Mouse (Mus musculus) kidney, postnatal 0 days (tissue): ENCODE results near the gene Snx14. TPM values are rescaled to one million over a fixed set of nuclear protein-coding genes. Genes with fewer than 3 reads are reported as not detected.
"Not testable (repeated sequence)": the region's sequence is repeated elsewhere in the genome, so short reads cannot be mapped to it uniquely, and the experiment has no call there.

Experiments used
- ATAC-seq: fragments of 200-750 bp; cut with Nextera tagmentation; replicated peaks from 2 replicates; pipeline ENCODE4 v1.8.0; 2017; ENCODE audit warnings: low read depth, moderate number of reproducible peaks, moderate TSS enrichment, moderate library complexity; ENCODE audit not compliant: low FRiP score
- DNase-seq: peaks from one replicate; pipeline ENCODE4 v3.0.0-alpha.2; 2016; ENCODE audit warnings: low spot score
- H3K27ac ChIP-seq: fragments of 300-500 bp; sonication (generic); 2 replicates; pipeline ENCODE4 v1.5.1; 2014; ENCODE audit warnings: mild to moderate bottlenecking
- H3K27me3 ChIP-seq: fragments of 300-500 bp; sonication (generic); 2 replicates; pipeline ENCODE4 v1.6.1; 2014; ENCODE audit warnings: low read length, mixed read lengths; ENCODE audit not compliant: insufficient read depth
- H3K36me3 ChIP-seq: fragments of 300-500 bp; sonication (generic); 2 replicates; pipeline ENCODE4 v1.6.1; 2014; ENCODE audit warnings: low read length, mixed read lengths; ENCODE audit not compliant: insufficient read depth
- H3K4me1 ChIP-seq: fragments of 300-500 bp; sonication (generic); replicated peaks from 2 replicates; pipeline ENCODE4 v1.6.1; 2014; ENCODE audit warnings: antibody characterized with exemption, low read length, mixed read lengths; ENCODE audit not compliant: insufficient read depth
- H3K4me2 ChIP-seq: fragments of 300-500 bp; sonication (generic); 2 replicates; pipeline ENCODE4 v1.6.1; 2014; ENCODE audit warnings: mild to moderate bottlenecking, low read length, moderate library complexity, mixed read lengths
- H3K4me3 ChIP-seq: fragments of 300-500 bp; sonication (generic); replicated peaks from 2 replicates; pipeline ENCODE4 v1.5.1; 2014; ENCODE audit warnings: low read depth, low read length
- H3K9ac ChIP-seq: fragments of 300-500 bp; sonication (generic); 2 replicates; pipeline ENCODE4 v1.6.1; 2014; ENCODE audit warnings: low read depth, low read length
- H3K9me3 ChIP-seq: fragments of 300-500 bp; sonication (generic); replicated peaks from 2 replicates; pipeline ENCODE4 v1.6.1; 2016; ENCODE audit warnings: low read length, inconsistent platforms, mixed read lengths
- CTCF ChIP-seq: IDR thresholded peaks from 2 replicates; pipeline ENCODE4 v1.5.1; 2016; ENCODE audit warnings: antibody characterized with exemption, low read depth, mild to moderate bottlenecking, moderate library complexity
- WGBS: fragments of 180-500 bp; shearing (Covaris S2); extraction: QIAGEN DNeasy Blood & Tissue Kit; methylation state at CpG from one replicate; pipeline ENCODE4 v1.1.7; 2014; 5-methylcytosine and 5-hydroxymethylcytosine counted together
- polyA plus RNA-seq: library from polyadenylated mRNA; unstranded; fragments of >200 nt; fragmentation: Nextera tagmentation; extraction: Ambion mirVana; gene quantifications from 2 replicates; pipeline ENCODE4 v1.2.1, GENCODE M21; 2015

The Snx14 gene
- 20.9 and 24.7 TPM in 2 replicates for polyA plus RNA-seq

DNA sequence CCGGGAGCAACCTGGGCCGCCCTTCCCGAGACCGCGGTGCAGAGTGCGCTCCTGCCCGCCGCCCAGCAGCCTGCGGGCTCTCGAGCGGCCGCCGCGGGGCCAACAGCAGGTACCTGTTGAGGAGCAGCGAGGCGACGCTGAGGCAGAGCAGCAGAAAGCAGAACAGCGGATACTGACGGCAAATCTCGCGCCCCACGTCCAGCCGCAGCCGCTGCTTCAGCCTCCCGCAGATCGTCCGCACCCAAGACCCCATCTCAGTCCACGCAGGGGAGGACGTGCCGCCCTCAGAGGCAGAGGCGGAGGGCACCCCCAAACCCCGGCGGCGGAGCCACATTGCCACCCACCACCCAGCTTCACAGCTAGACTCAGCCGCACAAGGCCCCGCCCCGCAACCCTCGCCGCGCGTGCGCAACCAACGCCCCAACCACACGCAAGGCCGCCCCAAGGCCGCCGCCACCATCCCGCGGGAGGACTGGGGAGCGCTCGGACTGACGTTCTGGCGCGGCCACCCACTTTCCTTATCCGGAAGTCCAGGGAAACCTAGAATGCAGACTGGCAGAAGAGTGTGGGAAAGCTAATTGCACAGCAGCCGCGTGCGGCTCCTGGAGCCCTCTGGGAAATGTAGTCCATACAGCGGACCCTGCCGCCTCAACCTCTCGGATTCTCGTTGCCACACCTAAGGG lies at the start of gene Snx14:
TSS of gene Snx14 (minus strand) at position 404 of the 683 bp plus-strand sequence.
- Histone ChIP-seq H3K9ac (peak within 1 kb of the TSS; percentile 60), H3K4me3 (peak within 1 kb of the TSS; percentile 63), H3K27ac (peak within 1 kb of the TSS; percentile 90), H3K4me2 (peak within 1 kb of the TSS; percentile 69), H3K9me3 (no peaks in the 10 kb centered on the region), H3K27me3 (no peaks in the 10 kb centered on the region), H3K4me1 (no peaks in the 10 kb centered on the region), H3K36me3 (no peaks in the 10 kb centered on the region)
- DNase-seq (peak; percentile 98), ATAC-seq (peak; percentile 97)
- TF ChIP-seq CTCF: no peak
- WGBS: under 1% methylated on average over 61 of the region's 62 CpGs

DNA sequence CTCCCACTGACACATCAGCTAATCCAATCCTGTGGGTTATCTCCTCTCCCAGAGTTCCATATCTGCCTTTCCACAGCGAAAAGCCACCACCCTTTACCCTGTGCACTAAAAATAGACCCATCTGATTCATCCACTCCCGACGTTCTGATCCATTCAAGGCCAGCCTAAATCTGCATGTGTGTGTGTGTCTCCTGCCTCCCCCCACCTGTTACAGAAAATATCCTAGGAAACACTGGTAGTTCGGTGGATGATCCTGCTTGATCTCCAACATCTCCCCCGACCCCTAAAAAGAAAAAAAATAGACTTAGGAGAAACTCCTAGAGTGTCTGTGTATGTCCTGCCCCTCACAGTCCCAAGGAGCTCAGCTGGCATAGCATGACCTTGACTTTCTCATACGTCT lies 45.8 kb upstream of the Snx14 start:
- Histone ChIP-seq H3K27me3 (no peaks in the 10 kb centered on the region), H3K27ac (no peak overlapping the region), H3K4me1 (peaks cover 8% of the 10 kb centered on the region; the same call in 1 of the 2 replicates), H3K36me3 (no peaks in the 10 kb centered on the region), H3K4me3 (no peak overlapping the region), H3K9ac (no peak overlapping the region), H3K4me2 (no peak overlapping the region), H3K9me3 (no peaks in the 10 kb centered on the region)
- no peak for TF ChIP-seq CTCF
- ATAC-seq: no peak
- no peak for DNase-seq
- WGBS: 53% methylated on average over 6 of the region's 6 CpGs

DNA sequence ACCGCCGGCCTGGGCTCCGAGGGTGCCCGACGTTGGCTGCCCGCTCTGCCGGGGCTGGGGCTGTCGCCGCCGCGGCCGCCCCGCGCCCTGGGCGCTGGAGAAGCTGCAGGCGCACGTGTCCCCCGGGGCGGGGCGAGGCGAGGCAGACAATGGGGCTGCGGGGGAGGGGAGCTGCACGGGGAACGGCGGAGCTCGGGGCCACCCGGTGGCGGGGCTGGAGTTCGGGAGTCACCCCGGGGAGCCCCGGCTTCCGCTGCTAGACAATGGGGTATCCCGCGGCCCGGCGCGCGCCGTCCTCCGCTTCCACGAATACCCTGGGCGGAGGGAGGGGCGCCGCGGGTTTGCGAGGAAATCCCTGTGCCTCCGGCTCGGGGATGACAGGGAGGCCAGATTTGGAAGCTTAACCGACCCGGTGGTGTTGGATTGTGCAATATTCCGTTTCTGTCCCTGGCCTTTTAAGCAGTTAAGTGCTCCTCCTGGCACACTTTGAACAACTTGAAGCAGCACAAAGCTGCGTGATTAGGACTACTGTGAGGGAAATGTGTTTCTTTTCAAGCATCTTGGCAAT lies 44.2 kb upstream of the Snx14 start:
- H3K9me3 ChIP-seq: no peaks in the 10 kb centered on the region
- ATAC-seq (no peak), DNase-seq (peak; percentile 79)
- no peak for TF ChIP-seq CTCF
- H3K4me2 ChIP-seq: peak overlapping the region; percentile 71
- H3K27ac ChIP-seq: peak overlapping the region; percentile 98
- peak overlapping the region; percentile 82 for H3K9ac ChIP-seq
- peak overlapping the region; percentile 99 for H3K4me3 ChIP-seq
- H3K27me3 ChIP-seq: no peaks in the 10 kb centered on the region
- WGBS: under 1% methylated on average over 32 of the region's 52 CpGs
- no peaks in the 10 kb centered on the region for H3K36me3 ChIP-seq
- H3K4me1 ChIP-seq: peaks cover 8% of the 10 kb centered on the region; the same call in 1 of the 2 replicates

DNA sequence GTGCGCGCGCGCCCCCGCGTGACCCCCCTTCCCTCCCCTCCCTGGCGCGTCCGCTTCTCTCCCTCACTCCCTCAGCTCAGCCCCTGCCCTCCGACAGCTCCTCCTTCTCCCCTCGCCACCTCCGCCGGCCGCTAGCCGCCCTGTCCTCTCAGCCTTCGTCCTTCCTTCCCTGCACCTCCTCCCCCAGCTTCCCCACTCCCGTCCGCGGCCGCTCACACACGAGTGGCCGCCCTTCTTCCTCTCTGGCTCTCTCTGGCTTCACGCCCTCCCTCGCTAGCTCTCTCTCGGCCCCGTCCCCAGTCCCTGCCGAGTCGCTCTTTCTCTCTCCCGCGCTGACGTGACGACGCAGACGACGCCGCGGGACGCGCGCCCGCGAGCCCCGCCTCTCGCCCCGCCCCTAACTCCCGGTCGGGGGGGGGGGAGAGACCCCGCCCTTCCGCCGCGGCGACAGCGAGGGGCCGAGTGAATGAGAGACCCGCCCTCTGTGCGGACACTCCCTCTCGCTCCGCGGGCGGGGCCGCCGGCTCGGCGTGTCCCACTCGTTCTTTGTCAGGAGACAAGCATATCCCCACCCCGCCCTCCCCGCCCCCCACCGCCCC lies 43.6 kb upstream of the Snx14 start, which contains the start of gene Syncrip:
TSS of gene Syncrip (minus strand) at position 345 of the 599 bp plus-strand sequence.
- DNase-seq: peak; percentile 94
- ATAC-seq: peak; percentile 93
- Histone ChIP-seq H3K27ac (peak within 1 kb of the TSS; percentile 98), H3K4me3 (peak within 1 kb of the TSS; percentile 99), H3K9ac (peak within 1 kb of the TSS; percentile 95), H3K4me2 (peak within 1 kb of the TSS; percentile 89)
- not testable (repeated sequence) for H3K27me3 ChIP-seq, H3K9me3 ChIP-seq, H3K4me1 ChIP-seq, H3K36me3 ChIP-seq
- WGBS: under 1% methylated on average over 50 of the region's 68 CpGs

DNA sequence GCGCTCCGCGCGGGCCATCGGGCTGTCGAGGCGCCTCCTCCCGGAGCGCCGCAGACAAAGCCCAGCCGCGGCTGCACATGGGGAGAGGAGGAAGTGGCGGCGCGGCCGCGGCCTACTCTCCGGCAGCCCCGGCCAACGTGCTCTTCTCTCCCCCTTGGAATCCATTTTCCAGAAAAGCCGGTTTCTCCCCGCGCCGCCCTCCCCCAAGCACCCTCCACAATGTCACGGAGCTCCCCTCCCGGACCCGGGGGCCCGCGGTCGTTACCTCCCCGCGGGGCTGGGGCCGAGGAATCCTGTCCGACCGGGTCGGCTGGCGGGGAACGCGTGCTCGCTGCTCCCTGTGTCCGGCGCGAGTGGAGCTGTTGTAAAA lies 43.0 kb upstream of the Snx14 start:
- Histone ChIP-seq H3K4me2 (peak overlapping the region; percentile 89), H3K9me3 (no peaks in the 10 kb centered on the region), H3K9ac (peak overlapping the region; percentile 95), H3K27ac (peak overlapping the region; percentile 98), H3K4me3 (peak overlapping the region; percentile 99), H3K4me1 (peaks cover 8% of the 10 kb centered on the region; the same call in 1 of the 2 replicates), H3K36me3 (0 out of 2 replicates have a peak, but pooled peaks cover 4% of the 10 kb centered on the region), H3K27me3 (no peaks in the 10 kb centered on the region)
- DNase-seq (peak; percentile 70), ATAC-seq (peak; percentile 21)
- TF ChIP-seq CTCF: no peak
- WGBS: 0% methylated on average over 38 of the region's 43 CpGs

DNA sequence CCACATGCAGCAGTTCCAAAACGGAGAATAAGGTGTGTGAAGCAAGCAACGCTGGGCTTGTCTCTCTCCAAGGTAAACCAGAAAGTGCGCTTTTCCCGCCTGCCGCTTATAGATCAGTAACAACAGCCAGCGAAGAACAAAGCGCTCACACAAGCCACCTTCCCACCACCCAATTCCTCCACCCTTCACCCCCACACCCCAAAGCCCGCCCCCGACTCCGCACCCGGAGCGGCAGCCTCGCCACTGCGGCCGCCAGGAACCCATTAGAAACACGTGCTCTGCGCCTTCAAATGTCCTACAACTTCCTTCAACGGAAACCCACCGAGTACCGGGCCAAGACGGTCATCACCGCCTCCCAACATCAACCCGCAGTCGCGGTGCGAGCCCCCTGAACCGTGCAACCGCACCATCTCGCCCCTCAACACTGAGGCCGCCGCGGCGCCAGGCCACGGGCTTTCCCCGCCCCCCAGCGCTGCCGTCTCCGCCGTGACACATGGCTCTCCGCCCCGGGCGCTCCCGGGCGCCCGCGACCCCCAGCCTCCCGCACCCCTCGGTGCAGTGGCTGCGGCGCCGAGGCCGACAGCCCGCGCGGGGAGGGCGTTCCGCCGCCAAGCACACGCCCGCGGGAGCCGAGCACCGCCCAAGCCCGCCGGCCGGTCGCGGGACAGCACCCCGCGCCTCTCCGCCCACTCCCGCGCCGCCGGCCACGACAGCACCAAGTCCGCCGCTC lies 42.5 kb upstream of the Snx14 start:
- Histone ChIP-seq H3K4me2 (peak overlapping the region; percentile 89), H3K4me3 (peak overlapping the region; percentile 99), H3K9me3 (no peaks in the 10 kb centered on the region), H3K27me3 (no peaks in the 10 kb centered on the region), H3K9ac (peak overlapping the region; percentile 95), H3K27ac (peak overlapping the region; percentile 98), H3K4me1 (peaks cover 8% of the 10 kb centered on the region; the same call in 1 of the 2 replicates), H3K36me3 (0 out of 2 replicates have a peak, but pooled peaks cover 5% of the 10 kb centered on the region)
- DNase-seq (peak; percentile 52), ATAC-seq (no peak)
- no peak for TF ChIP-seq CTCF
- under 1% methylated on average over 61 of the region's 78 CpGs for WGBS
